Mouse (Mus musculus) kidney, postnatal 0 days (tissue): ENCODE measurements at regions not wholly inside any gene's neighbourhood (a gene's known extent, or its start where the extent isn't known, plus 50 kb on each side); places are given as distances from the start of the nearest gene placed in this dataset.

Experiments used
- ATAC-seq: fragments of 200-750 bp; cut with Nextera tagmentation; replicated peaks from 2 replicates; pipeline ENCODE4 v1.8.0; 2017; ENCODE audit warnings: low read depth, moderate number of reproducible peaks, moderate TSS enrichment, moderate library complexity; ENCODE audit not compliant: low FRiP score
- DNase-seq: peaks from one replicate; pipeline ENCODE4 v3.0.0-alpha.2; 2016; ENCODE audit warnings: low spot score
- H3K27ac ChIP-seq: fragments of 300-500 bp; sonication (generic); 2 replicates; pipeline ENCODE4 v1.5.1; 2014; ENCODE audit warnings: mild to moderate bottlenecking
- H3K27me3 ChIP-seq: fragments of 300-500 bp; sonication (generic); 2 replicates; pipeline ENCODE4 v1.6.1; 2014; ENCODE audit warnings: low read length, mixed read lengths; ENCODE audit not compliant: insufficient read depth
- H3K36me3 ChIP-seq: fragments of 300-500 bp; sonication (generic); 2 replicates; pipeline ENCODE4 v1.6.1; 2014; ENCODE audit warnings: low read length, mixed read lengths; ENCODE audit not compliant: insufficient read depth
- H3K4me1 ChIP-seq: fragments of 300-500 bp; sonication (generic); replicated peaks from 2 replicates; pipeline ENCODE4 v1.6.1; 2014; ENCODE audit warnings: antibody characterized with exemption, low read length, mixed read lengths; ENCODE audit not compliant: insufficient read depth
- H3K4me2 ChIP-seq: fragments of 300-500 bp; sonication (generic); 2 replicates; pipeline ENCODE4 v1.6.1; 2014; ENCODE audit warnings: mild to moderate bottlenecking, low read length, moderate library complexity, mixed read lengths
- H3K4me3 ChIP-seq: fragments of 300-500 bp; sonication (generic); replicated peaks from 2 replicates; pipeline ENCODE4 v1.5.1; 2014; ENCODE audit warnings: low read depth, low read length
- H3K9ac ChIP-seq: fragments of 300-500 bp; sonication (generic); 2 replicates; pipeline ENCODE4 v1.6.1; 2014; ENCODE audit warnings: low read depth, low read length
- H3K9me3 ChIP-seq: fragments of 300-500 bp; sonication (generic); replicated peaks from 2 replicates; pipeline ENCODE4 v1.6.1; 2016; ENCODE audit warnings: low read length, inconsistent platforms, mixed read lengths
- CTCF ChIP-seq: IDR thresholded peaks from 2 replicates; pipeline ENCODE4 v1.5.1; 2016; ENCODE audit warnings: antibody characterized with exemption, low read depth, mild to moderate bottlenecking, moderate library complexity
- WGBS: fragments of 180-500 bp; shearing (Covaris S2); extraction: QIAGEN DNeasy Blood & Tissue Kit; methylation state at CpG from one replicate; pipeline ENCODE4 v1.1.7; 2014; 5-methylcytosine and 5-hydroxymethylcytosine counted together

GRCm38 (mm10) chr14:46019240-46020025 lies 359.8 kb upstream of the Gm15217 start:
- WGBS: 20% methylated on average over 14 of the region's 14 CpGs
- peak; percentile 86 for DNase-seq
- Histone ChIP-seq H3K4me3 (no peak overlapping the region), H3K27me3 (no peaks in the 10 kb centered on the region), H3K4me2 (no peak overlapping the region), H3K9ac (no peak overlapping the region), H3K36me3 (no peaks in the 10 kb centered on the region), H3K4me1 (peaks cover 3% of the 10 kb centered on the region; the same call in 1 of the 2 replicates), H3K9me3 (no peaks in the 10 kb centered on the region), H3K27ac (no peak overlapping the region)
- no peak for TF ChIP-seq CTCF
- ATAC-seq: 0 out of 2 replicates have a peak, but pooled peaks have one; percentile 31

- no peak for ATAC-seq
Measured at GRCm38 (mm10) chr14:46034301-46034700, 344.9 kb upstream of the Gm15217 start.

GRCm38 (mm10) chr14:46060622-46061381 lies 318.4 kb upstream of the Gm15217 start:
- ATAC-seq: peak; percentile 82

More at GRCm38 (mm10) chr14:46034301-46034700, 344.9 kb upstream of the Gm15217 start:
- Histone ChIP-seq H3K4me3 (no peak overlapping the region), H3K36me3 (no peaks in the 10 kb centered on the region), H3K4me1 (no peaks in the 10 kb centered on the region), H3K27me3 (no peaks in the 10 kb centered on the region), H3K27ac (no peak overlapping the region), H3K9ac (no peak overlapping the region), H3K9me3 (no peaks in the 10 kb centered on the region), H3K4me2 (no peak overlapping the region)
- no peak for DNase-seq
- no peak for TF ChIP-seq CTCF
- WGBS: 83% methylated on average over 8 of the region's 8 CpGs

GRCm38 (mm10) chr14:46067102-46067801 lies 312.0 kb upstream of the Gm15217 start:
- Histone ChIP-seq H3K27me3 (no peaks in the 10 kb centered on the region), H3K27ac (no peak overlapping the region), H3K4me1 (no peaks in the 10 kb centered on the region), H3K9ac (no peak overlapping the region), H3K9me3 (no peaks in the 10 kb centered on the region), H3K4me3 (no peak overlapping the region), H3K4me2 (no peak overlapping the region), H3K36me3 (no peaks in the 10 kb centered on the region)
- ATAC-seq: no peak
- TF ChIP-seq CTCF: no peak
- WGBS: 67% methylated on average over 5 of the region's 5 CpGs
- no peak for DNase-seq

More at GRCm38 (mm10) chr14:46060622-46061381, 318.4 kb upstream of the Gm15217 start:
- DNase-seq: peak; percentile 70
- no peak for TF ChIP-seq CTCF
- Histone ChIP-seq H3K36me3 (no peaks in the 10 kb centered on the region), H3K9ac (0 out of 2 replicates have a peak overlapping the region, but pooled peaks have one; percentile 31), H3K9me3 (no peaks in the 10 kb centered on the region), H3K27ac (peak overlapping the region; percentile 25; the same call in 1 of the 2 replicates), H3K4me3 (peak overlapping the region; percentile 26; the same call in 1 of the 2 replicates), H3K4me2 (peak overlapping the region; percentile 52), H3K27me3 (no peaks in the 10 kb centered on the region), H3K4me1 (0 out of 2 replicates have a peak, but pooled peaks cover 3% of the 10 kb centered on the region)
- WGBS: 16% methylated on average over 14 of the region's 14 CpGs

GRCm38 (mm10) chr14:46071244-46071643 lies 308.0 kb upstream of the Gm15217 start:
- H3K9me3 ChIP-seq: no peaks in the 10 kb centered on the region
- no peak for TF ChIP-seq CTCF
- DNase-seq (no peak), ATAC-seq (no peak)
- no peaks in the 10 kb centered on the region for H3K36me3 ChIP-seq
- H3K4me1 ChIP-seq: no peaks in the 10 kb centered on the region
- no peak overlapping the region for H3K4me2 ChIP-seq
- no peak overlapping the region for H3K4me3 ChIP-seq
- H3K9ac ChIP-seq: no peak overlapping the region
- H3K27me3 ChIP-seq: no peaks in the 10 kb centered on the region
- H3K27ac ChIP-seq: no peak overlapping the region
- WGBS: 71% methylated on average over 5 of the region's 5 CpGs

- ATAC-seq: no peak
- WGBS: 93% methylated on average over 2 of the region's 2 CpGs
Measured at GRCm38 (mm10) chr14:46076738-46077137, 302.5 kb upstream of the Gm15217 start.

More at GRCm38 (mm10) chr14:46076738-46077137, 302.5 kb upstream of the Gm15217 start:
- Histone ChIP-seq H3K4me2 (no peak overlapping the region), H3K36me3 (no peaks in the 10 kb centered on the region), H3K27me3 (no peaks in the 10 kb centered on the region), H3K9me3 (no peaks in the 10 kb centered on the region), H3K4me3 (no peak overlapping the region), H3K27ac (no peak overlapping the region), H3K4me1 (no peaks in the 10 kb centered on the region), H3K9ac (no peak overlapping the region)
- peak; percentile 34; the same call in 1 of the 2 replicates for TF ChIP-seq CTCF
- DNase-seq: no peak
